Mouse (Mus musculus): ENCODE results near the gene Fam205a4. TPM values are rescaled to one million over a fixed set of nuclear protein-coding genes. Genes with fewer than 3 reads are reported as not detected.
"Not testable (repeated sequence)": the region's sequence is repeated elsewhere in the genome, so short reads cannot be mapped to it uniquely, and the experiment has no call there.

Gene Fam205a4
- 0.33 and 0.40 TPM in 2 replicates for polyA plus RNA-seq (2014; fragmentation: Nextera tagmentation; extraction: Ambion mirVana)

- not testable (repeated sequence) for H3K4me3 ChIP-seq (ENCODE audit: low read depth, low read length); ATAC-seq (ENCODE audit: insufficient number of reproducible peaks, low FRiP score, low TSS enrichment, low read depth); H3K27ac ChIP-seq (replicated peaks; ENCODE audit: low read depth, low read length); H3K36me3 ChIP-seq (ENCODE audit: control insufficient read depth, insufficient read depth, low read length); H3K4me1 ChIP-seq (ENCODE audit: control insufficient read depth, insufficient read depth, low read length); H3K9me3 ChIP-seq (ENCODE audit: control insufficient read depth, low read length); H3K4me2 ChIP-seq (ENCODE audit: low read depth, severe bottlenecking); H3K9ac ChIP-seq (ENCODE audit: low read length); H3K27me3 ChIP-seq (ENCODE audit: control insufficient read depth, insufficient read depth, low read length); DNase-seq (ENCODE audit: low spot score)
- no CpG with 5 or more reads among the region's 1 CpGs for WGBS
These were observed at the start of gene Fam205a4 for GRCm38 (mm10) chr4:41965758-41966157. Gene Fam205a4 (plus strand): TSS chr4:41966058.

DNA sequence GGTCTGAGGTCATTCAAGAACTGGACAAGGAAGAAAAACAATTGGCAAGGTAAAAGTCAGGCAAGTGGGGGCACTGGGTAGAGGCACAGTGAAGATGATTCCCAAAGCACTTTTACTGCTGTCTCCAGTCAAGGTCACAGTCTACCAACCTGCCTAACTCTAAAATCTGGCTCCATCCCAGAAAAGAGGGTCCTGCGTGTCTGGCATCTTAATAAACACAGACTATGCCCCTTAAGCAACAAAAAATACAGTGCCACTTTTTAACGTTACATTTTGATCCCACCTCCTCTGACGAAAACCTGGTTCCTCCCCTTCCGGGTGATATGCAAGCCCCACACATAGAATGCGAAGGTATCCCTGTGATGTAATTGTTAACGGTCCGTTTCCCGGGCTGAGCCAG lies 24.6 kb upstream of the Fam205a4 start, which contains the start of gene Gm20878:
Gene Gm20878, plus strand, starts transcription at position 301 of the 400 bp plus-strand sequence.
- H3K27me3 ChIP-seq (ENCODE audit: control insufficient read depth, insufficient read depth, low read length); H3K9me3 ChIP-seq (ENCODE audit: control insufficient read depth, low read length); DNase-seq (ENCODE audit: low spot score); H3K36me3 ChIP-seq (ENCODE audit: control insufficient read depth, insufficient read depth, low read length); ATAC-seq (ENCODE audit: insufficient number of reproducible peaks, low FRiP score, low TSS enrichment, low read depth); H3K4me3 ChIP-seq (ENCODE audit: low read depth, low read length); H3K4me1 ChIP-seq (ENCODE audit: control insufficient read depth, insufficient read depth, low read length); H3K9ac ChIP-seq (ENCODE audit: low read length); H3K27ac ChIP-seq (replicated peaks; ENCODE audit: low read depth, low read length); H3K4me2 ChIP-seq (ENCODE audit: low read depth, severe bottlenecking): not testable (repeated sequence)
- no CpG with 5 or more reads among the region's 8 CpGs for WGBS

Other genes starting within 250 kb of the Fam205a4 start
- gene Dctn3, start 242.9 kb upstream of the Fam205a4 start, polyA plus RNA-seq (2014; fragmentation: Nextera tagmentation; extraction: Ambion mirVana) = 94.3 and 104 TPM in 2 replicates
- not detected in 2 replicates for gene Arid3c, start 234.9 kb upstream of the Fam205a4 start, polyA plus RNA-seq (2014; fragmentation: Nextera tagmentation; extraction: Ambion mirVana)
- 40.6 and 42.6 TPM in 2 replicates for gene Galt, start 210.8 kb upstream of the Fam205a4 start, polyA plus RNA-seq (2014; fragmentation: Nextera tagmentation; extraction: Ambion mirVana)
- gene Sigmar1, start 209.9 kb upstream of the Fam205a4 start, polyA plus RNA-seq (2014; fragmentation: Nextera tagmentation; extraction: Ambion mirVana) = 73.5 and 83.4 TPM in 2 replicates
- gene Ccl27a, start 191.8 kb upstream of the Fam205a4 start, polyA plus RNA-seq (2014; fragmentation: Nextera tagmentation; extraction: Ambion mirVana) = 29.9 and 40.0 TPM in 2 replicates
- not detected in 2 replicates for gene Gm21541, start 62.4 kb upstream of the Fam205a4 start, polyA plus RNA-seq (2014; fragmentation: Nextera tagmentation; extraction: Ambion mirVana)
- 1.3 and 2.0 TPM in 2 replicates for gene Gm20878, start 24.5 kb upstream of the Fam205a4 start, polyA plus RNA-seq (2014; fragmentation: Nextera tagmentation; extraction: Ambion mirVana)
- not detected in 2 replicates for gene Gm21093, start 68.7 kb downstream of the Fam205a4 start, polyA plus RNA-seq (2014; fragmentation: Nextera tagmentation; extraction: Ambion mirVana)
- not detected in 2 replicates for gene Gm3893, start 125.1 kb downstream of the Fam205a4 start, polyA plus RNA-seq (2014; fragmentation: Nextera tagmentation; extraction: Ambion mirVana)
- 1.1 TPM in 1 of 2 replicates, not detected in the other for gene Gm13304, start 148.8 kb downstream of the Fam205a4 start, polyA plus RNA-seq (2014; fragmentation: Nextera tagmentation; extraction: Ambion mirVana)
- gene Gm13306, start 187.4 kb downstream of the Fam205a4 start, polyA plus RNA-seq (2014; fragmentation: Nextera tagmentation; extraction: Ambion mirVana) = not detected in 2 replicates
- 0.63 TPM in 1 of 2 replicates, not detected in the other for gene Gm13305, start 202.5 kb downstream of the Fam205a4 start, polyA plus RNA-seq (2014; fragmentation: Nextera tagmentation; extraction: Ambion mirVana)

All from limb, embryonic 11.5 days (tissue).